Mouse (Mus musculus) intestine, embryonic 15.5 days (tissue): ENCODE results near the gene Crybb1. TPM values are rescaled to one million over a fixed set of nuclear protein-coding genes. Genes with fewer than 3 reads are reported as not detected.

Source experiments
- ATAC-seq: fragments of 200-750 bp; cut with Nextera tagmentation; 2 replicates; pipeline ENCODE4 v1.8.0; 2017; ENCODE audit warnings: moderate TSS enrichment, moderate library complexity
- H3K27ac ChIP-seq: fragments of 300-500 bp; sonication (generic); 2 replicates; pipeline ENCODE4 v1.5.1; 2015; ENCODE audit warnings: mild to moderate bottlenecking, inconsistent platforms
- H3K27me3 ChIP-seq: fragments of 300-500 bp; sonication (generic); replicated peaks from 2 replicates; pipeline ENCODE4 v1.6.1; 2015; ENCODE audit warnings: inconsistent platforms
- H3K36me3 ChIP-seq: fragments of 300-500 bp; sonication (generic); 2 replicates; pipeline ENCODE4 v1.6.1; 2015; ENCODE audit warnings: inconsistent platforms
- H3K4me1 ChIP-seq: fragments of 300-500 bp; sonication (generic); replicated peaks from 2 replicates; pipeline ENCODE4 v1.6.1; 2015; ENCODE audit warnings: inconsistent platforms
- H3K4me2 ChIP-seq: fragments of 300-500 bp; sonication (generic); replicated peaks from 2 replicates; pipeline ENCODE4 v1.6.1; 2015; ENCODE audit warnings: mild to moderate bottlenecking, inconsistent platforms
- H3K4me3 ChIP-seq: fragments of 300-500 bp; sonication (generic); replicated peaks from 2 replicates; pipeline ENCODE4 v1.5.1; 2015; ENCODE audit warnings: inconsistent platforms
- H3K9ac ChIP-seq: fragments of 300-500 bp; sonication (generic); 2 replicates; pipeline ENCODE4 v1.6.1; 2015; ENCODE audit warnings: inconsistent platforms
- H3K9me3 ChIP-seq: fragments of 300-500 bp; sonication (generic); 2 replicates; pipeline ENCODE4 v1.6.1; 2016; ENCODE audit warnings: inconsistent platforms
- WGBS: fragments of 180-500 bp; shearing (Covaris S2); methylation state at CpG from one replicate; pipeline ENCODE4 v1.1.7; 2015; 5-methylcytosine and 5-hydroxymethylcytosine counted together
- polyA plus RNA-seq: library from polyadenylated mRNA; unstranded; fragments of >200 nt; fragmentation: Nextera tagmentation; extraction: Ambion mirVana; gene quantifications from 2 replicates; pipeline ENCODE4 v1.2.1, GENCODE M21; 2015

The Crybb1 gene
- polyA plus RNA-seq, 1 experiment from 2014 or later = 1.9 TPM

DNA sequence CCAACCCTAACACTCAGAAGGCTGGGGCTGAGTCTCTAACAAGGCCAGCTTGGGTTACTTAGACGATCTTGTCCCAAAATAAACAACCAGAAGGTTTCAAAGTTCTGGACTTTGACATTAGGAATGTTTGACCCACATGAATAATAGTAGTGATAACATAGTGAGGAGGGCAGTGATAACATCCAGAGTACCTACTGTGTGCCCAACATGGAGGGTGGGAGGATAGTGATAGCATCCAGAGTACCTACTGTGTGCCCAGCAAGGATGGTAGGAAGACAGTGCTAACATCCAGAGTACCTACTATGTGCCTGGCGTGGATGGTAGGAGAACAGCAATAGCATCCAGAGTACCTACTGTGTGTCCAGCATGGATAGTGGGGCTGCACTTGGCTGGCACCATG lies 38.2 kb downstream of the Crybb1 start:
- H3K4me2 ChIP-seq = no peak overlapping the region
- ATAC-seq = no peak
- H3K4me1 ChIP-seq = peaks cover 32% of the 10 kb centered on the region
- 46% methylated on average over 2 of the region's 2 CpGs for WGBS
- no peak overlapping the region for H3K9ac ChIP-seq
- no peaks in the 10 kb centered on the region for H3K9me3 ChIP-seq
- no peak overlapping the region for H3K4me3 ChIP-seq
- H3K27ac ChIP-seq = no peak overlapping the region
- H3K36me3 ChIP-seq = no peaks in the 10 kb centered on the region
- H3K27me3 ChIP-seq = no peaks in the 10 kb centered on the region

DNA sequence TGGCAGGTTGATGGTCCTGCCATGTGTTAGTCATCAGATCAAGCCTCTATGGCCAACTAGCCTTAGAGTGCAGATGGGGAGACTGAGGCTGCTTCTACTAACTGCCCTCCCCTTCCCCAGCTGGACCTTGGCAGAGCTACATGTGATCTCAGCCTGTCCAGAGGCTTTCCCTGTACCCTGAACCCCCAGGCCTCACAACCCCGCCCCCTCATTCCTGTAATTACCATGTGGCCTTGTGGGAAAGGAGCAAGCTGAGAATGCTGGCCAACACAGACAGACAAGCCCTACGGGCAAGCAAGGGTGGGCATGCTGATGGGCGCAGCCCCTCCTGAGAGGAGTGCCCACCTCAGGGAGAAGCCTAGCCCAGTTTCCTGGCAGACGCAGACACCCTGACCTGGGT lies 39.1 kb downstream of the Crybb1 start:
- Histone ChIP-seq H3K9ac (0 out of 2 replicates have a peak overlapping the region, but pooled peaks have one; percentile 17), H3K4me3 (no peak overlapping the region), H3K4me2 (no peak overlapping the region), H3K27ac (no peak overlapping the region), H3K9me3 (no peaks in the 10 kb centered on the region), H3K36me3 (no peaks in the 10 kb centered on the region), H3K4me1 (peaks cover 29% of the 10 kb centered on the region), H3K27me3 (no peaks in the 10 kb centered on the region)
- WGBS = 66% methylated on average over 4 of the region's 4 CpGs
- peak; percentile 32; the same call in 1 of the 2 replicates for ATAC-seq

DNA sequence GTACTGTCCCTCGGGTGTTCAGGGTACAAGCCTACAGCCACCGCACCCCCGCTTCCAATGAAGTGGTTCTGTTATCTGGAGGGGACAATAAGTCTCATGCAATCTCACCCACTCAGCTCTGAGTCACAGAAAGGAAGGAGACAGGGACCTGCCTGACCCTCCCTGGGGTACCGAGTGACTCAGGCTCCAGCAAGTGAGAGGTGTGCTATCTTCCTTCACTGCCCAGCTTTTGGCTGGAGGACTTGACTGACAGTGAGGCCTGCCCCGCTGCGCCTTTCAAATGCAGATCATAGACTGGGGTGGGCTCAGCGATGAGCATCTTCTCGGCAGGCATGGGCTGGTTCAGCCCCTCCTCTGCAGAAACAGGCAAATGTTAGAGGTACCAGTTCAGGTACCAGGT lies 39.5 kb downstream of the Crybb1 start:
- 55% methylated on average over 8 of the region's 8 CpGs for WGBS
- Histone ChIP-seq H3K27me3 (no peaks in the 10 kb centered on the region), H3K27ac (no peak overlapping the region), H3K4me1 (peaks cover 29% of the 10 kb centered on the region), H3K4me3 (no peak overlapping the region), H3K9ac (no peak overlapping the region), H3K4me2 (no peak overlapping the region), H3K36me3 (no peaks in the 10 kb centered on the region), H3K9me3 (no peaks in the 10 kb centered on the region)
- no peak for ATAC-seq

DNA sequence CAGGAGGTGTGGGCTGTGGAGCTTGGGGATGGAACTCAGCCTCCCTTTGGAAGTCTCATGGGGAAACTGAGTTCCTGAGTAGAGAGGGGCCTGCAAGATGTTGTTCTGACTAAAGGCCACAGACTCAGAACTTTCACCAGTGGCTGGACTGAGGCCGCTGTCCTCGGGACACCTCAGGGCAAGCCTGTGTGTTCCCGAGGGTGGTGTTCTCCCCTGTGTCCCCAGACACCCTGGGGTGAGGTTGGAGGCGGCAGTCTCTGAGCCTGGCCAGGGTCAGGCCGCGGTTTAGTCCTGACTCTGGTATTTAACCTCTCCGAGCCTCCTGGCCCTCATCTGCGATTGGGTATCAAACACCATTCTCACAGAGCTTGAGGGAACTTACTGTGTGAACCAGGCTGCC lies 39.9 kb downstream of the Crybb1 start:
- Histone ChIP-seq H3K4me2 (no peak overlapping the region), H3K27me3 (no peaks in the 10 kb centered on the region), H3K4me3 (no peak overlapping the region), H3K36me3 (no peaks in the 10 kb centered on the region), H3K4me1 (peaks cover 31% of the 10 kb centered on the region), H3K9ac (no peak overlapping the region), H3K27ac (no peak overlapping the region), H3K9me3 (no peaks in the 10 kb centered on the region)
- WGBS = 80% methylated on average over 8 of the region's 8 CpGs
- ATAC-seq = no peak

DNA sequence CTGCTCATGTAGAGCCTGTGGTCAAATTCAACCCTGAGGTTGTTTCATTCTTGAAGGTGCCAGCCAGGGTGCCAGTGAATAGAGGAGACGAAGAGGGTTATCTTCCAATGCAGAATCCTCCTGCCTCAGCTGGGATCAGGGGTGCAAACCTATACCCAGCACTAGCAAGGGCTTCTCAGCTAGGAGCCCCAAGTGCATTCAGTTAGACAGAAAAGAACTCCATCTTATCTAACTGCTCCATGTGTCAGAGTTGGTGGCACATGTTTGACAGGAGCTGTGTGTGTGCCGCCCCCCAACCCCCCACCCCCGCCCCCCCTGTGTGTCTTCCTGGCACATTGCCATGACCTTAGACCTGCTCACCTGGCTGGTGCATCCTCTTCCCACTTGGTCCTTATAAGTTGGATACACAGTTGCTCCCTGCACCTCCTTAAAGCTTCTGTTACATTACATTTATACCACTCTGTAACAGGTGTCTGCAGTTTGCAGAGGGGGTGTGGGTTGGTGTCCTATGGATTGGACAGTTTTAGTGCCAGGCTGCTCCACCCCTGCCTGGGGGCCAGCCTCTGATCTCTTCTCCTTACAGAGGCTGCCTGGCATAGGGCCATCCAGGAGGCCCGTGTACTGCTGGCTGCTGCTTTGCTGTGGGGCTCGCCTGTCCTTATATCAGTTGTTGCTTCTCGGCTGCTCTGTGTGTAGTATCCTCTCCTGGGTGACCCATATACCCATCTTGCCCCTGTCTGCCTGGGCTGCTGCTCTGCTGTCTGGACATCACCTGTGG lies 41.0 kb downstream of the Crybb1 start:
- 55% methylated on average over 6 of the region's 6 CpGs for WGBS
- Histone ChIP-seq H3K9me3 (no peaks in the 10 kb centered on the region), H3K27ac (0 out of 2 replicates have a peak overlapping the region, but pooled peaks have one; percentile 48), H3K4me1 (peaks cover 39% of the 10 kb centered on the region), H3K4me3 (no peak overlapping the region), H3K4me2 (no peak overlapping the region), H3K27me3 (no peaks in the 10 kb centered on the region), H3K36me3 (no peaks in the 10 kb centered on the region), H3K9ac (no peak overlapping the region)
- ATAC-seq = 0 out of 2 replicates have a peak, but pooled peaks have one; percentile 16

DNA sequence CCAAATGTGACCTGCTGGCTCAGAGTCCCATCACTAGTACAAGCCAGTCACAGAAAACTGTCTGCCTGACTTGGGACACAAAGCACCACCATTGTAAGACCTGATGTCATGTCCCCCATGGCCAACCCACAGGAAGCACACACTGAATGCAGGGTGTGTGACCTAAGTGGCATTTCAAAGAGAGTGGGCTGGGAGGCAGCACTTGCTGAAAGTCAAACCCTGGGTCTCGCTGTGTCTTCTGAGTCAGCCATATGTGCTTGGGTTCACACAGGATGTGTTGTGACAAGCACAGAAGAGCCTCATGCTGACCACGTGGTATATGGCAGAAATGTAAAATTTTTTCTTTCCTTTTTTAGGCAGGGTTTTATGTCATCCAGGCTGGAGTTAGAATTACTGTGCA lies 41.6 kb downstream of the Crybb1 start:
- H3K9me3 ChIP-seq = no peaks in the 10 kb centered on the region
- no peak overlapping the region for H3K4me2 ChIP-seq
- H3K4me1 ChIP-seq = peaks cover 42% of the 10 kb centered on the region
- H3K9ac ChIP-seq = no peak overlapping the region
- no peak overlapping the region for H3K4me3 ChIP-seq
- no peaks in the 10 kb centered on the region for H3K36me3 ChIP-seq
- WGBS = 80% methylated on average over 2 of the region's 2 CpGs
- H3K27ac ChIP-seq = 0 out of 2 replicates have a peak overlapping the region, but pooled peaks have one; percentile 48
- ATAC-seq = no peak
- H3K27me3 ChIP-seq = no peaks in the 10 kb centered on the region

DNA sequence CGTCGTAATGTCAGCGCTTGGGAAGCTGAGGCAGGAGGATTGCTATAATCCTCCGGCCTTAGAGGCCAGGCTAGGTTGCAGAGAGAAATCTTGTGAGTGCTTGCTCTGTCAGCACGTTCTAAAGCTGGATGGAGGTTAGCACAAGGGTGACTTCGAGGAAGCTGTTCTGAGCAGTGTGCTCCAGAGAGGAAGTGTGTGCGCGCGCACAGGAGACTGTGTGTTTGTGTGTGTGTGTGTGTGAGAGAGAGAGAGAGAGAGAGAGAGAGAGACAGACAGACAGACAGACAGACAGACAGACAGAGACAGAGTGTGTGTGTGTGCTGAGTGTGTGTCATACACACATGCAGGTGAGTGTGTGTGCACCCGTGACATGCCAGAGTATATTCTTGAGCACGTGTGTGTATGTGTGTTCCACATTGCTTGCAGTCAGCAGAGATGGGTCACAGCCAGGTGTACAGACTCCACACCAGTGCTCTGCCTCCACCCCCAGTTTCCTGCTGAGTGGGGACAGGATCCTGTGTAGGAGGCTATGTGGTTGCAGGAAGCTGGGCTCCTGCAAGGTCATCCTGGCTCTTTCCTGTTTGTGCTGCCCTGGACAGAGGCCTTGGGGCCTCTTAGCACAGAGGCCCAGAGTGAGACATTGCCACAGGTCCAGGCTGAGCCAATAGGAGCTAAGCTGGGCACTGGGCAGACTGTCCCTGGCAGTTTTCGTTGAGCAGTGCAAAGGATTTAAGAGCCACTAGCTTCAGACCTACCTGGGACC lies 42.8 kb downstream of the Crybb1 start:
- peak; percentile 29; the same call in 1 of the 2 replicates for ATAC-seq
- Histone ChIP-seq H3K4me2 (no peak overlapping the region), H3K36me3 (no peaks in the 10 kb centered on the region), H3K4me1 (peaks cover 34% of the 10 kb centered on the region), H3K27me3 (no peaks in the 10 kb centered on the region), H3K9me3 (no peaks in the 10 kb centered on the region), H3K4me3 (no peak overlapping the region), H3K27ac (peak overlapping the region; percentile 48; the same call in 1 of the 2 replicates), H3K9ac (no peak overlapping the region)
- 82% methylated on average over 12 of the region's 12 CpGs for WGBS

DNA sequence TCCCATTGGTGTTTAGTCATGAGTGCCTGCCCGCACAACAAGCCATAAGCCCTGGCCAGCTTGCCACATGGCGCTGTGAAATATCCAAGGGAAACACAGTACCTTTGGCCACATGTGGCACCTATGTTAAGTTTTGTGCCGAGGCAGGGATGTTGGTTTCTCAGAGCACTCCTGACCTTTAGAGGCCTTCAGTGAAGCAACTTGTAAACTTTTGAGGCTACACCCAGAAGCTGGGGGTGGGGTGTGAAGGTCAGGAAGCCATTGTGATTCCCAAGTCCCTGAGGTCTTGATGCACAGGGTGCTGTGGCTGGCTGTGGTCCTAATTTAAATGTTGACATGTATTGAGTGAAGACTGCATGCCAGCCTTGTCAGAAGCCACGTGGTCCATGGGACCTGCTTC lies 43.8 kb downstream of the Crybb1 start:
- Histone ChIP-seq H3K9ac (no peak overlapping the region), H3K36me3 (no peaks in the 10 kb centered on the region), H3K27ac (0 out of 2 replicates have a peak overlapping the region, but pooled peaks have one; percentile 22), H3K4me3 (no peak overlapping the region), H3K27me3 (no peaks in the 10 kb centered on the region), H3K4me2 (no peak overlapping the region), H3K4me1 (peaks cover 28% of the 10 kb centered on the region), H3K9me3 (no peaks in the 10 kb centered on the region)
- ATAC-seq = no peak
- WGBS = 76% methylated on average over 4 of the region's 4 CpGs

DNA sequence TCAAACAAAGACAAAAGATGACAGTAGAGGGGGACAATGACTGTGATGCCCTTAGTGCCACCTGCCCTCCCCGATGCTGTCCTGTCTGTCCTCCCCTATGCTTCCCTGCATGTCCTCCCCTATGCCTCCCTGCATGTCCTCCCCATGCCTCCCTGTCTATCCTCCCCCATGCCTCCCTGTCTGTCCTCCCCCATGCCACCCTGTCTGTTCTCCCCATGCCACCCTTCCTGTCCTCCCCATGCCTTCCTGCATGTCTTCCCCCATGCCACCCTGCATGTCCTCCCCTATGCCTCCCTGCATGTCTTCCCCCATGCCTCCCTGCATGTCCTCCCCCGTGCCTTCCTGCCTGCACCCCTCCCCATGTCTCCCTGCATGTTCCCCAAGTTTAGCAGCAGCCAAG lies 44.5 kb downstream of the Crybb1 start:
- H3K4me2 ChIP-seq = no peak overlapping the region

DNA sequence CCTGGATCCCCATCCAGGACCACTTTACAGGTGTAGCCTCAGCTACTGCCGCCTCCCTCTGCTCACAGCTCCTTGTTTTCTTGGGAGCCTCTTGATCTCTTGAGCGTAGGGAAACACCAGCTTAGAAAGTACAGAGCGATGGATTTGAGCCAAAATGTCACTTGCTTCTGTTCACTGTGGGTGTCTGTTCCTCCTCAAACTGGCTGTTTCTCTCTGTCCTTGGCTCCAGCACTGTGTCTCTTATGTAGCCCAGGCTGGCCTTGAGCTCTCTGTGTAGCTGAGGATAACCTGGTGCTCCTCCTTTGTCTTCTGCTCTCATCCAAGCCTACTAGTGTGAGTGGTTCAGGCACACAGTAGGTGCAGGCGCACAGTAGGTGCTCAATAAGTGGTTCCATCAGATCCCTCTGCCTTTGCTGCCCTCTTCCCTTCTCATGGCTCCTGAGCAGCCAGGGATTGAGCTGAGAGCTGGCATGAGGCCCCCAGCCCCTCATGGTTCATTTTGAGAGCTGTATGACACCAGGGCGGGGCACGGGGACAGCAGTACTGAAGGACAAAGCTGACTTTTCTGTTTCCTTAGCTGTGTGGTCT lies 45.2 kb downstream of the Crybb1 start:
- H3K4me1 ChIP-seq = peaks cover 20% of the 10 kb centered on the region
- no peak for ATAC-seq
- no peak overlapping the region for H3K4me2 ChIP-seq
- no peak overlapping the region for H3K27ac ChIP-seq
- H3K27me3 ChIP-seq = no peaks in the 10 kb centered on the region
- H3K9me3 ChIP-seq = no peaks in the 10 kb centered on the region
- H3K36me3 ChIP-seq = no peaks in the 10 kb centered on the region
- H3K4me3 ChIP-seq = no peak overlapping the region
- no peak overlapping the region for H3K9ac ChIP-seq
- 79% methylated on average over 6 of the region's 6 CpGs for WGBS

More for the DNA sequence above, 44.5 kb downstream of the Crybb1 start:
- H3K36me3 ChIP-seq = no peaks in the 10 kb centered on the region
- H3K27me3 ChIP-seq = no peaks in the 10 kb centered on the region
- ATAC-seq = no peak
- H3K9ac ChIP-seq = no peak overlapping the region
- H3K4me3 ChIP-seq = no peak overlapping the region
- H3K4me1 ChIP-seq = peaks cover 21% of the 10 kb centered on the region
- no peaks in the 10 kb centered on the region for H3K9me3 ChIP-seq
- 78% methylated on average over 2 of the region's 2 CpGs for WGBS
- H3K27ac ChIP-seq = no peak overlapping the region

DNA sequence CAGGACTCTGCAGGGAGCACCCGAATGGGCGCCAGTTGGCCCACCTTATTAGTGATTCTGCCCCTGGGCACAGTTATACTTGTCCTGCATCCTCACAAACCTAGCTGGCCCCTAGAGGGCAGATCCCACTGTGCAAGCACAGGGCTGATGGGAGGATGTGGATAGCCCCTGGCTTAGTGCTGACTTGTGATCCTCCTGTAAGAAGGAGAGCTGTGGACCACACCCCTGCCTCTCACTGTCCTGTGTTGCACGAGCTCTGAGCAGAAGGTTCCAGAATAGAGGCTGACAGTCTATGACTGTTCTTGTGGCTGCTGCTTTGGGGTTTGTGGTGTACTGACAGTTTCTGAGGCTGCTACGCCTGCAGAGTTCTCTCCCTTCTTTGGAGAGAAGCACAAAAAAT lies 46.1 kb downstream of the Crybb1 start:
- H3K9me3 ChIP-seq = no peaks in the 10 kb centered on the region
- ATAC-seq = no peak
- no peaks in the 10 kb centered on the region for H3K27me3 ChIP-seq
- H3K4me1 ChIP-seq = peaks cover 19% of the 10 kb centered on the region
- H3K27ac ChIP-seq = 0 out of 2 replicates have a peak overlapping the region, but pooled peaks have one; percentile 3
- WGBS = 85% methylated on average over 4 of the region's 4 CpGs
- no peak overlapping the region for H3K4me2 ChIP-seq
- no peak overlapping the region for H3K9ac ChIP-seq
- H3K36me3 ChIP-seq = no peaks in the 10 kb centered on the region
- no peak overlapping the region for H3K4me3 ChIP-seq

DNA sequence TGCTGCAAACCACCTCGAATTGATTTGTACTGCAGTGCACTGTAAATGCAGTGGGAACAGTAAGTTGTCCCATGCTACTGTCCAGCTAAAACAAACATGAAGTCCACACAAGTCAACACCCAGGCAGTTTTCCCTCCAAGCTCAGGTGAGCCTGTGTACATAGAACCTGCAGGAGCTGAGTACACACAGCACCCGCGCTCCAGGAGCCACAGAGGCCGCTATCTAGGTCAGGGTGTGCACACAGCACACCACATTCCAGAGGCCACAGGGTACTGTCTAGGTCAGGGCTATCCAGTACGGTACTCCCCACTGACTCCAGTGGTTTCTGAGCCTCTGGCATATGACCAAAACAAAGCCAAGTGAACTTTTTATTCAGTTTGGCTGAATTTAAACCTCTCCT lies 46.7 kb downstream of the Crybb1 start:
- WGBS = 69% methylated on average over 5 of the region's 5 CpGs
- Histone ChIP-seq H3K4me2 (no peak overlapping the region), H3K9me3 (no peaks in the 10 kb centered on the region), H3K4me1 (peaks cover 13% of the 10 kb centered on the region; the same call in 1 of the 2 replicates), H3K27me3 (no peaks in the 10 kb centered on the region), H3K9ac (no peak overlapping the region), H3K36me3 (no peaks in the 10 kb centered on the region), H3K27ac (0 out of 2 replicates have a peak overlapping the region, but pooled peaks have one; percentile 3), H3K4me3 (no peak overlapping the region)
- ATAC-seq = peak; percentile 79
